Mouse (Mus musculus): Measurements from ENCODE around the gene Dtnb. TPM values are rescaled to one million over a fixed set of nuclear protein-coding genes. Genes with fewer than 3 reads are reported as not detected.
A peak's percentile ranks its signal among the peaks of the same experiment; 100 is the strongest.

Gene Dtnb
- polyA plus RNA-seq, 1 experiment from 2014 or later, result 32.6 TPM

- Histone ChIP-seq H3K4me1 (replicated peaks; ENCODE audit: control insufficient read depth, insufficient read depth, low read length) (peaks cover 3% of the 10 kb centered on the region), H3K27ac (ENCODE audit: low read depth) (no peak overlapping the region), H3K4me2 (ENCODE audit: low read length) (no peak overlapping the region), H3K9me3 (ENCODE audit: control insufficient read depth, low read length) (no peaks in the 10 kb centered on the region), H3K27me3 (replicated peaks; ENCODE audit: control insufficient read depth, insufficient read depth, low read length) (no peaks in the 10 kb centered on the region), H3K9ac (ENCODE audit: low read length) (no peak overlapping the region), H3K36me3 (ENCODE audit: control insufficient read depth, insufficient read depth, low read length) (peaks cover 8% of the 10 kb centered on the region; the same call in 1 of the 2 replicates), H3K4me3 (ENCODE audit: low read depth, low read length) (no peak overlapping the region)
- ATAC-seq (replicated peaks; ENCODE audit: low FRiP score, low TSS enrichment, low read depth) (no peak), DNase-seq (ENCODE audit: low spot score) (no peak)
- WGBS, result 77% methylated on average over 2 of the region's 2 CpGs
Observed at GRCm38 (mm10) chr12:3770546-3770945, 198.4 kb downstream of the Dtnb start.

GRCm38 (mm10) chr12:3771080-3771479 lies 198.9 kb downstream of the Dtnb start:
- Histone ChIP-seq H3K4me3 (ENCODE audit: low read depth, low read length) (no peak overlapping the region), H3K4me2 (ENCODE audit: low read length) (no peak overlapping the region), H3K27me3 (replicated peaks; ENCODE audit: control insufficient read depth, insufficient read depth, low read length) (no peaks in the 10 kb centered on the region), H3K36me3 (ENCODE audit: control insufficient read depth, insufficient read depth, low read length) (peaks cover 8% of the 10 kb centered on the region; the same call in 1 of the 2 replicates), H3K9me3 (ENCODE audit: control insufficient read depth, low read length) (no peaks in the 10 kb centered on the region), H3K9ac (ENCODE audit: low read length) (no peak overlapping the region), H3K4me1 (replicated peaks; ENCODE audit: control insufficient read depth, insufficient read depth, low read length) (peaks cover 3% of the 10 kb centered on the region), H3K27ac (ENCODE audit: low read depth) (no peak overlapping the region)
- ATAC-seq (replicated peaks; ENCODE audit: low FRiP score, low TSS enrichment, low read depth) (no peak), DNase-seq (ENCODE audit: low spot score) (no peak)
- WGBS, result 79% methylated on average over 2 of the region's 2 CpGs

DNA sequence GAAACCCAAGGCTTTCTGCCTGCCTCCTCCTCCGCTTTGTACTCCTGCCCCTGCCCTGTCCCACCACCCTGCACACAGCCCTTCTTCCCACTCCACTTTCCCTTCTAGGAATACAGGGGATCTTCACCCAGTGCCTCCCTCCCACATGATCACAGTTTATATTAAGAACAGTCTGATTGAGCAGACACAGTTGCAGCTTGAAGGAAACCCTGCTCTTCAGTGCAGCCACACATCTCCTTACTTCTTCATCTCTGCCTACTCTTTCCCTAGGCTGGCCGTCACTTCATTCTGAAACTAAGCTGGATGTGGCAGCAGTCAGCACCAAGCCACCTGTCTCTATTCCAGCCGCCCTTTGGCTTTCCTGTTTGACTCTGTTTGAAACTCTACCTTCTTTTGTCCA lies 201.5 kb downstream of the Dtnb start:
- 84% methylated on average over 3 of the region's 3 CpGs for WGBS
- no peak overlapping the region for H3K27ac ChIP-seq (ENCODE audit: low read depth)

DNA sequence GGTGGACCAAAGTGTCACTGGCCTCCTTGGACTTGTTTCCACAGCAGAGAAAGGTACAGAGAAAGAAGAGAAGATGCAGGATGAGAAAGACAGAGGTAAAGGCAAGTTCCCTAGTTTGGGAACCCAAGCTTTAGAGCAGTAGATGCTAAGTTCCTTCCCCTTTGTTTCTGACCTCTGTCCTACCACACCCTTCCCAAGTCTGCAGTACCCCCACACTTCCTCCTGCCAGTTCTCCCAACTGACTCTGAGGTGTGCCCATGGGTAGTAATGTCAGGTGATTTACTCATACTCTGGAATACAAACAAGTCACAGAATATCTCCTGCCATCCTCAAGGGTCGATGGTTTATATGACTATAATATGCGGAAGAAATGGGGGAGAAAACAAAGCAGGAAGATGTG lies 203.8 kb downstream of the Dtnb start:
- H3K9ac ChIP-seq (ENCODE audit: low read length), result no peak overlapping the region
- H3K9me3 ChIP-seq (ENCODE audit: control insufficient read depth, low read length), result no peaks in the 10 kb centered on the region
- H3K27me3 ChIP-seq (replicated peaks; ENCODE audit: control insufficient read depth, insufficient read depth, low read length), result no peaks in the 10 kb centered on the region
- no peak for ATAC-seq (replicated peaks; ENCODE audit: low FRiP score, low TSS enrichment, low read depth)
- WGBS, result 95% methylated on average over 2 of the region's 2 CpGs
- DNase-seq (ENCODE audit: low spot score), result no peak
- no peak overlapping the region for H3K27ac ChIP-seq (ENCODE audit: low read depth)
- peaks cover 8% of the 10 kb centered on the region; the same call in 1 of the 2 replicates for H3K36me3 ChIP-seq (ENCODE audit: control insufficient read depth, insufficient read depth, low read length)
- H3K4me2 ChIP-seq (ENCODE audit: low read length), result no peak overlapping the region
- H3K4me3 ChIP-seq (ENCODE audit: low read depth, low read length), result no peak overlapping the region
- H3K4me1 ChIP-seq (replicated peaks; ENCODE audit: control insufficient read depth, insufficient read depth, low read length), result peaks cover 31% of the 10 kb centered on the region

More for the DNA sequence above, 201.5 kb downstream of the Dtnb start:
- Histone ChIP-seq H3K9me3 (ENCODE audit: control insufficient read depth, low read length) (no peaks in the 10 kb centered on the region), H3K4me1 (replicated peaks; ENCODE audit: control insufficient read depth, insufficient read depth, low read length) (peaks cover 11% of the 10 kb centered on the region), H3K4me2 (ENCODE audit: low read length) (no peak overlapping the region), H3K4me3 (ENCODE audit: low read depth, low read length) (no peak overlapping the region), H3K9ac (ENCODE audit: low read length) (no peak overlapping the region), H3K36me3 (ENCODE audit: control insufficient read depth, insufficient read depth, low read length) (peaks cover 8% of the 10 kb centered on the region; the same call in 1 of the 2 replicates), H3K27me3 (replicated peaks; ENCODE audit: control insufficient read depth, insufficient read depth, low read length) (no peaks in the 10 kb centered on the region)
- ATAC-seq (replicated peaks; ENCODE audit: low FRiP score, low TSS enrichment, low read depth), result no peak
- no peak for DNase-seq (ENCODE audit: low spot score)

DNA sequence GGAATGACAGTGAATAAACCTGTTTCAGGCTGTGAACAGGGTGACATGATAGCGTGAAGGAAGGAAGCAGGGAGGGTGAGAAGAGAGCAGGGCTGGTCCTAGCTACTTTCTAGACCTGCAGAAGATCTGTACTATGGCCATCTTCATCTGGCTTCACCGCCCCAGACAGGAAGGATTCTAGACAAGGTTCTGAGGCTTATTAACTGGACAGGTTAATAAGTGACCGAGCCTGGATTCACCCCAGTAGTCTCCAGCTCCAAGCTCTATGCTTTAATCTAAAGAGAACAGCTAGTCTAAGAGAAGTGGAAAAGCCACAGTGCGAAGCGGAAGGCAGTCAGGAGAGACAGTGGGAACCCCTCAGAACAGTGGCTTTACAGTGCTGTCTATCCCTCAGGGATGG lies 205.5 kb downstream of the Dtnb start:
- Histone ChIP-seq H3K9ac (ENCODE audit: low read length) (no peak overlapping the region), H3K27me3 (replicated peaks; ENCODE audit: control insufficient read depth, insufficient read depth, low read length) (no peaks in the 10 kb centered on the region), H3K9me3 (ENCODE audit: control insufficient read depth, low read length) (no peaks in the 10 kb centered on the region), H3K4me2 (ENCODE audit: low read length) (no peak overlapping the region), H3K4me1 (replicated peaks; ENCODE audit: control insufficient read depth, insufficient read depth, low read length) (peaks cover 45% of the 10 kb centered on the region), H3K36me3 (ENCODE audit: control insufficient read depth, insufficient read depth, low read length) (peaks cover 8% of the 10 kb centered on the region; the same call in 1 of the 2 replicates), H3K4me3 (ENCODE audit: low read depth, low read length) (no peak overlapping the region), H3K27ac (ENCODE audit: low read depth) (no peak overlapping the region)
- 74% methylated on average over 5 of the region's 5 CpGs for WGBS
- ATAC-seq (replicated peaks; ENCODE audit: low FRiP score, low TSS enrichment, low read depth) (no peak), DNase-seq (ENCODE audit: low spot score) (no peak)

DNA sequence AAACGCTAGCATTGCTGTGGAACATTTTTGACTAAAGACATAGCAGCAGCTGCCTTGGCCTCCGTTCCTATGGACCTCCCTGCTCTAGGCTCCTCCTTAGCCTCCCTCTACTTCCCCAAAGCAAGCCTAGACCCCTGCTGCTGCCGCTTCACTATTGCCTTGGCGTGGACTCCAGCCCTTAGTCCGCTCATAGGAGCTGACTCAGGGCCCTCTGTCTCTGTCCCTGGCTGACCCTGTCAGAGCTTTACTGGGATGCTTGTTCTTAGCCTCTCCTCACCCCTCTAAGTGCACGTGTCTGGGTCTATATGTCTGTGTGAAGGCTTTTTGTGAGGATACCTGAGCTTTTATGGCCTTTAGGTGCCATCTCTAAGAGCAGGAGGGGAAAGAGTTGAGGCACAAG lies 206.1 kb downstream of the Dtnb start:
- Histone ChIP-seq H3K36me3 (ENCODE audit: control insufficient read depth, insufficient read depth, low read length) (peaks cover 8% of the 10 kb centered on the region; the same call in 1 of the 2 replicates), H3K9ac (ENCODE audit: low read length) (no peak overlapping the region), H3K4me3 (ENCODE audit: low read depth, low read length) (no peak overlapping the region), H3K27ac (ENCODE audit: low read depth) (no peak overlapping the region), H3K27me3 (replicated peaks; ENCODE audit: control insufficient read depth, insufficient read depth, low read length) (no peaks in the 10 kb centered on the region), H3K4me1 (replicated peaks; ENCODE audit: control insufficient read depth, insufficient read depth, low read length) (peaks cover 51% of the 10 kb centered on the region), H3K9me3 (ENCODE audit: control insufficient read depth, low read length) (no peaks in the 10 kb centered on the region), H3K4me2 (ENCODE audit: low read length) (no peak overlapping the region)
- ATAC-seq (replicated peaks; ENCODE audit: low FRiP score, low TSS enrichment, low read depth) (no peak), DNase-seq (ENCODE audit: low spot score) (no peak)
- WGBS, result 83% methylated on average over 6 of the region's 6 CpGs

DNA sequence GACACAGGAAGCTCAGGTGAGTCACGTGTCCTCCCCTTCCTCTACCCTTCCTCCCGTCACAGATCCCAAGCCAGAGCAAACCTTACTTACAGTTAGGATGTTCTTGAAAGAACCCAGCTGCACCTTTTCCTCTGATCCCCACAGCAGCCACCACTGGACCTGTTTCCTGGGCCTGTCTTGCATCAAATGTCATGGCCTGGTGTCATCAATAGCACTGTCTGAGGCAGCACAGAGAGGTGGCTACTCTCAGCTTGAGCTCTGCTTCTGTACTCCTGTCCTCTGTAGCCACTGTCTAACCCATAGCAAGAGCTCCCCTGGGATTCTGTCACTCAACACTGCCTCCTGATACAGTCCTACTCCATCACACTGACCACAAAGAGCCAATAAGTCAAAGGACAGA lies 207.5 kb downstream of the Dtnb start:
- 35% methylated on average over 2 of the region's 2 CpGs for WGBS
- no peaks in the 10 kb centered on the region for H3K9me3 ChIP-seq (ENCODE audit: control insufficient read depth, low read length)
- DNase-seq (ENCODE audit: low spot score) (no peak), ATAC-seq (replicated peaks; ENCODE audit: low FRiP score, low TSS enrichment, low read depth) (no peak)
- H3K4me1 ChIP-seq (replicated peaks; ENCODE audit: control insufficient read depth, insufficient read depth, low read length), result peaks cover 59% of the 10 kb centered on the region
- no peak overlapping the region for H3K4me2 ChIP-seq (ENCODE audit: low read length)
- 0 out of 2 replicates have a peak, but pooled peaks cover under 1% of the 10 kb centered on the region for H3K36me3 ChIP-seq (ENCODE audit: control insufficient read depth, insufficient read depth, low read length)
- no peak overlapping the region for H3K4me3 ChIP-seq (ENCODE audit: low read depth, low read length)
- H3K27ac ChIP-seq (ENCODE audit: low read depth), result peak overlapping the region; percentile 96; the same call in 1 of the 2 replicates
- H3K27me3 ChIP-seq (replicated peaks; ENCODE audit: control insufficient read depth, insufficient read depth, low read length), result no peaks in the 10 kb centered on the region
- H3K9ac ChIP-seq (ENCODE audit: low read length), result no peak overlapping the region

DNA sequence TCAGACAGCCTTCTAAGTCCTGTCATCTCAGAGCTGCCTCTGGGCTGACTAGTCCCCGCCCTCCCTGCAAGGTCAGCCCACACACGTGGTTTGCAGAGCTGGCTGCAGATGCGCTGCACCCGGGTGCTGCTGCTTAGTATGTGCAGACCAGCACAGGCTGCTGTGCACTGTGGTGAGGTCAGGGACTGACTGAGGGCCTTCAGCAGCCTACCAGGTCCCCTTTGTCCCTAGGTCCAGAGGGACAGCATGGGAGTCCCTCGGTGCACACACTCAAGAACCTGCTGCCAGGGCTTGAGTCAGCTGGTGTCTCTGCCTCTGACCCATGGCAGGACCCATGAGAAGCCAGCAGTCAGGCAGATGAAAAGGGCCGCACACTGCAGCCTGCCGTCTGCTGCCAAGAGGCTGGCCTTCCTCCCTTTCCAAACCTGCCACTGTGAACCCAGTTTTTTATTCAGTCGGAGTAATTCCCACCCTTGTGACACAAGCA lies 208.3 kb downstream of the Dtnb start:
- Histone ChIP-seq H3K27ac (ENCODE audit: low read depth) (peak overlapping the region; percentile 96), H3K9me3 (ENCODE audit: control insufficient read depth, low read length) (no peaks in the 10 kb centered on the region), H3K36me3 (ENCODE audit: control insufficient read depth, insufficient read depth, low read length) (no peaks in the 10 kb centered on the region), H3K9ac (ENCODE audit: low read length) (0 out of 2 replicates have a peak overlapping the region, but pooled peaks have one; percentile 11), H3K4me3 (ENCODE audit: low read depth, low read length) (no peak overlapping the region), H3K27me3 (replicated peaks; ENCODE audit: control insufficient read depth, insufficient read depth, low read length) (no peaks in the 10 kb centered on the region), H3K4me2 (ENCODE audit: low read length) (peak overlapping the region; percentile 32; the same call in 1 of the 2 replicates), H3K4me1 (replicated peaks; ENCODE audit: control insufficient read depth, insufficient read depth, low read length) (peaks cover 67% of the 10 kb centered on the region)
- DNase-seq (ENCODE audit: low spot score), result peak; percentile 69
- 5% methylated on average over 8 of the region's 8 CpGs for WGBS
- ATAC-seq (replicated peaks; ENCODE audit: low FRiP score, low TSS enrichment, low read depth), result peak; percentile 19

GRCm38 (mm10) chr12:3780931-3781471 lies 208.8 kb downstream of the Dtnb start:
- H3K4me3 ChIP-seq (ENCODE audit: low read depth, low read length), result no peak overlapping the region
- DNase-seq (ENCODE audit: low spot score), result peak; percentile 85
- no peaks in the 10 kb centered on the region for H3K27me3 ChIP-seq (replicated peaks; ENCODE audit: control insufficient read depth, insufficient read depth, low read length)
- peak overlapping the region; percentile 11; the same call in 1 of the 2 replicates for H3K9ac ChIP-seq (ENCODE audit: low read length)
- peak overlapping the region; percentile 96 for H3K27ac ChIP-seq (ENCODE audit: low read depth)
- H3K9me3 ChIP-seq (ENCODE audit: control insufficient read depth, low read length), result no peaks in the 10 kb centered on the region
- H3K36me3 ChIP-seq (ENCODE audit: control insufficient read depth, insufficient read depth, low read length), result no peaks in the 10 kb centered on the region
- peak overlapping the region; percentile 32 for H3K4me2 ChIP-seq (ENCODE audit: low read length)
- peak; percentile 66 for ATAC-seq (replicated peaks; ENCODE audit: low FRiP score, low TSS enrichment, low read depth)
- H3K4me1 ChIP-seq (replicated peaks; ENCODE audit: control insufficient read depth, insufficient read depth, low read length), result peaks cover 71% of the 10 kb centered on the region
- WGBS, result 8% methylated on average over 7 of the region's 7 CpGs
